Mouse (Mus musculus) midbrain, embryonic 10.5 days (tissue): ENCODE data around the gene Obscn. TPM values are rescaled to one million over a fixed set of nuclear protein-coding genes. Genes with fewer than 3 reads are reported as not detected.

ENCODE experiments used
- DNase-seq: peaks from one replicate; pipeline ENCODE4 v3.0.0-alpha.2; 2017; ENCODE audit warnings: low spot score
- H3K27ac ChIP-seq: fragments of 300-500 bp; sonication (generic); replicated peaks from 2 replicates; pipeline ENCODE4 v1.5.1; 2016; ENCODE audit warnings: mild to moderate bottlenecking
- H3K27me3 ChIP-seq: fragments of 300-500 bp; sonication (generic); 2 replicates; pipeline ENCODE4 v1.6.1; 2016; ENCODE audit warnings: low read depth, mild to moderate bottlenecking; ENCODE audit not compliant: poor library complexity, severe bottlenecking
- H3K36me3 ChIP-seq: fragments of 300-500 bp; sonication (generic); 2 replicates; pipeline ENCODE4 v1.6.1; 2016; ENCODE audit warnings: mild to moderate bottlenecking, moderate library complexity
- H3K4me1 ChIP-seq: fragments of 300-500 bp; sonication (generic); 2 replicates; pipeline ENCODE4 v1.6.1; 2016
- H3K4me3 ChIP-seq: fragments of 300-500 bp; sonication (generic); 2 replicates; pipeline ENCODE4 v1.5.1; 2016; ENCODE audit warnings: mild to moderate bottlenecking, moderate library complexity
- H3K9me3 ChIP-seq: fragments of 300-500 bp; sonication (generic); replicated peaks from 2 replicates; pipeline ENCODE4 v1.6.1; 2016; ENCODE audit warnings: mild to moderate bottlenecking
- WGBS: fragments of 180-500 bp; shearing (Covaris S2); methylation state at CpG from one replicate; pipeline ENCODE4 v1.1.7; 2016; 5-methylcytosine and 5-hydroxymethylcytosine counted together
- polyA plus RNA-seq: library from polyadenylated mRNA; unstranded; fragments of >200 nt; fragmentation: Nextera tagmentation; extraction: Ambion mirVana; gene quantifications from 2 replicates; pipeline ENCODE4 v1.2.1, GENCODE M21; 2016

The Obscn gene
- polyA plus RNA-seq, 1 experiment from 2014 or later: 0.01 TPM

DNA sequence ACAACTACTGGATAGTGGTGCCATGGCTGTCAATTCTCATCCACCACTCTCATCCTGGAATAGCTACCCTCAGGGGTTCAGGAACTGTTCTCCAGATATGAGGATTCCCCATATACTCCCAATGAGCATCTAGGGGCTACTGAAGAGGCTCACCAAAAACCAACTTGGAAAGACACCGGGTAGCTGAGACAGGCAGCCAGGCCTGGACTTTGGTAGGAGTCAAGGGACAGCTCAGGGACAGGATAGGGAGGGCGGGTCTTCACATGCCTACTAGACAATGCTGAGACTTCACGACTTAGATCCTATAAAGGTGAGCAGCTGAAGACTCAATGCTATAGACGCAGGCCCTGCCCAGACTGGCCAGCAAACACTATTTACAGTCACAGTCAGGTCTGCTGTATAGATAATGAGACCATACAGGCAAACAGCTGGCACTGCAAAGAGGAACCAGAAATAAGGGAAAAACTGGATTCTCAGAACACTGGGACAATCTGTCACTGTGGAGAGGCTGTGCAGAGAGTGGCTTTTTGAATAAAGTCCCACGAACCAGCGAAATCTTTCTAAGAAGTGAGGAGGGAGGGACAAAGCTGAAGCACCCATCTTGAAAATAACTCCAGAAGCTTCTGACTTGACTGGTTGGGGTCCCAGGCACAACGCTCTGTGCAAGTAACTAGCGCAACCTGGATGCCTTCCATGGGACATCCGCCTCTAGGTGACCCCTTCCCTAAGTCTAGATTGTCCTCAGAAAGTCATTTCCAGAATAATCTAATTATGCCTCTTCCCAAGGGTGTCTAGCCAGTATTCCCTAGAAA is 26.4 kb upstream of the Obscn start:
- Histone ChIP-seq H3K9me3 (no peaks in the 10 kb centered on the region), H3K36me3 (peaks cover 12% of the 10 kb centered on the region), H3K4me1 (peaks cover 21% of the 10 kb centered on the region), H3K27ac (peak overlapping the region; percentile 98), H3K4me3 (peak overlapping the region; percentile 86), H3K27me3 (no peaks in the 10 kb centered on the region)
- DNase-seq: no peak
- 54% methylated on average over 9 of the region's 9 CpGs for WGBS

GRCm38 (mm10) chr11:59161398-59161797 is 25.2 kb upstream of the Obscn start:
- Histone ChIP-seq H3K27me3 (no peaks in the 10 kb centered on the region), H3K36me3 (peaks cover 20% of the 10 kb centered on the region), H3K4me3 (no peak overlapping the region), H3K4me1 (peaks cover 21% of the 10 kb centered on the region), H3K27ac (no peak overlapping the region), H3K9me3 (no peaks in the 10 kb centered on the region)
- no peak for DNase-seq
- whole genome bisulfite sequencing: 84% methylated on average over 5 of the region's 5 CpGs

DNA sequence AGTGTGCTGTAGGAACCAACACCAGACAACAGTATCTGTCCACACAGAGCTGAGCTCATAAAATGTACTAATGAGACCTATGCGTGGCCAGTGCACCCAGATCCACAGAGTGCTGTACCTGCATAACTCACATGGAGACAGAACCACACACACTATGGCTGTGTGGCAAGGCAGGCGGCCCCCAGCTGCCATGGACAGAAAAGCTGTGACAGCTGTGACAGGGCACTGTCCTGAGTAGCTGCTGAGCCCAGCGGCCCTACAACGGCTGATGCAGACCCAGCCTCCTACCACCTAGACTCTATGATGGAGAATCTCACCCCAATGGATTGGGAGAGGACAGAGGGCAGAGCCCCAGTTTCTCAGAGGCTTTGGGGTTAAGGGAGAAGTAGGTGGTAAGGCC is 23.4 kb upstream of the Obscn start:
- H3K27me3 ChIP-seq: no peaks in the 10 kb centered on the region
- H3K9me3 ChIP-seq: no peaks in the 10 kb centered on the region
- 82% methylated on average over 4 of the region's 4 CpGs for WGBS
- no peak overlapping the region for H3K4me3 ChIP-seq
- H3K27ac ChIP-seq: no peak overlapping the region
- H3K4me1 ChIP-seq: peaks cover 21% of the 10 kb centered on the region
- peaks cover 31% of the 10 kb centered on the region for H3K36me3 ChIP-seq
- no peak for DNase-seq

DNA sequence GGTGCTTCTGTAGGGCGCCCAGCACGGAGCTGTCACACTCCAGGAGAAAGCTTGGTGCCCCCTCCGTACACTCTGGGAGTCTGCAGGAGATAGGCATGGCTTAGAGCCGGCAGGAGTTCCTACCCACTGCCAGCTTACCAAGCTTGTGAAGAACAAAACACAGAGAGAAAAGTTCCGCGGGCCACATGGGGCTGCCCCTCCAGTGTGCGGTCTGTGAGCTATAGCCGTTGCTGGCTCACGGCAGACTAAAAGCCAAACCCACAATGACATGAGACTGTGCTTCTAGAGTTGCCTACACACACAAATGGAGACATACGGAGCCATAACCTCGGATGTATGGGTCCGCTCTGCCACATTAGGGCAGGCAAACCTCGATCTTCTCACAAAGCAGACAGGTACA is 22.9 kb upstream of the Obscn start:
- Histone ChIP-seq H3K27ac (no peak overlapping the region), H3K9me3 (no peaks in the 10 kb centered on the region), H3K27me3 (no peaks in the 10 kb centered on the region), H3K36me3 (peaks cover 31% of the 10 kb centered on the region), H3K4me3 (no peak overlapping the region), H3K4me1 (peaks cover 16% of the 10 kb centered on the region)
- WGBS: 95% methylated on average over 13 of the region's 13 CpGs
- no peak for DNase-seq

DNA sequence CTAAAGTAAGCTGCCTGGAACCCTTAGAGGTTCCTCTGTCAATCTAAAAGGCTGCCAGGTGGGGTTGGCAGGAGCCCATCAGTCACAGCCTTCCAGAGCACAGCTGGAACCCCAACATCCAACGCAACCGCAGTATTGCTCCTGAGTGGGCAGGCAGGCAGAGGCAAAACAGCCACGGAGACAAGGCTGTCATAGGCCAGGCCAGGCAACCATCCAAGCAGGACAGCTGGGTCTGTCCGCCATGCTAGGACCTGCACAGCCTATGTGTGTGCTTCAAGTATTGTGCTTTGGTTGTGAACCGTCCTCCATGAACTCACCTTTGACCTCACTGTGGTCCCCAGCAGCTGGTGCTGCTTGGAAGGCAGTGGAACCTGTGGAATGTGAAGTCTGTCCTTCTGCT is 19.7 kb upstream of the Obscn start:
- H3K4me1 ChIP-seq: no peaks in the 10 kb centered on the region
- no peaks in the 10 kb centered on the region for H3K9me3 ChIP-seq
- DNase-seq: no peak
- WGBS: 91% methylated on average over 5 of the region's 5 CpGs
- peaks cover 31% of the 10 kb centered on the region for H3K36me3 ChIP-seq
- H3K27me3 ChIP-seq: no peaks in the 10 kb centered on the region
- H3K4me3 ChIP-seq: no peak overlapping the region
- H3K27ac ChIP-seq: no peak overlapping the region

DNA sequence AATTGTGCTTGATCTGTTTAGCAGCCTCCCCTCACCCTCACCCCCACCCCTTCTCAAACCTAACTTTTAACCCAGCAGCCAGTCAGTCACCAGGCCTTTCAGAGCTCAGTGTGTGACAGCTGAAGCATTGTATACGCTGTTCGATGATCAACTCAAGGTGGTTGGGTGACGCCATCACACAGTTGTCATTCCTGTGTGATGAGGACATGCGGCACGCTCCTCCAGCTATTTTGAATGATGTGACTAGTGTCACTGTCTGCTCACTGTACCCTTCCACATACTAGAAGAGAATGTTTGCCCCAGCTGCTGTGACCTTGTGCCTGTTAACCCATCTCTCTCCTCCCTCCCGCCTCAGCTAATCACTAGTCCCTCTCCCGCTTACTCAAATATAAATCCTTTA is 18.0 kb upstream of the Obscn start:
- H3K27ac ChIP-seq: no peak overlapping the region
- H3K4me1 ChIP-seq: no peaks in the 10 kb centered on the region
- H3K4me3 ChIP-seq: no peak overlapping the region
- WGBS: 91% methylated on average over 7 of the region's 7 CpGs
- H3K27me3 ChIP-seq: no peaks in the 10 kb centered on the region
- no peaks in the 10 kb centered on the region for H3K9me3 ChIP-seq
- peaks cover 31% of the 10 kb centered on the region for H3K36me3 ChIP-seq
- DNase-seq: no peak

- DNase-seq: no peak
- WGBS: 36% methylated on average over 3 of the region's 3 CpGs
- Histone ChIP-seq H3K4me3 (no peak overlapping the region), H3K4me1 (no peaks in the 10 kb centered on the region), H3K36me3 (peaks cover 13% of the 10 kb centered on the region), H3K27me3 (no peaks in the 10 kb centered on the region), H3K27ac (no peak overlapping the region), H3K9me3 (no peaks in the 10 kb centered on the region)
Measured at GRCm38 (mm10) chr11:59151729-59152128, 15.5 kb upstream of the Obscn start.

GRCm38 (mm10) chr11:59149302-59149701 is 13.1 kb upstream of the Obscn start:
- WGBS: 79% methylated on average over 3 of the region's 3 CpGs
- no peaks in the 10 kb centered on the region for H3K27me3 ChIP-seq

DNA sequence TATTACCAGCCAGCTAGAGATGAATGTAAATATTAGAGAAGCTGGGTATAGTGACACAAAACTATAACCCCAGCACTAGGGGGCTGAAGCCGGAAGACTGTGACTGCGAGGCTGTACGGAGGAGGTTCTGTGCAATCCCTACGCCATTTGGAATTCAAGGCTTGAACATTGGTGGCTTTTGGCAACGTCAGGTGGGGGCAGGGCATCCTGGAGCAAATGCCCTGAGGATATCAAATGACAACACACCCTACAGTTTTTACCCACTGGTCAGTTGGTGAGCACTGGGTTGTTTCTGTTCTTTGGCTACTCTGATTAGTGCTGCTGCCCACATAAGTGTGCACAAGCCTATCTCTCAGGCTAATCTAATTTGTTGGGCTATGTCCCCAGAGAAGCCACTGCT is 6.8 kb upstream of the Obscn start:
- Histone ChIP-seq H3K36me3 (no peaks in the 10 kb centered on the region), H3K9me3 (no peaks in the 10 kb centered on the region)
- DNase-seq: no peak

More at GRCm38 (mm10) chr11:59149302-59149701, 13.1 kb upstream of the Obscn start:
- Histone ChIP-seq H3K4me3 (no peak overlapping the region), H3K9me3 (no peaks in the 10 kb centered on the region), H3K27ac (no peak overlapping the region), H3K4me1 (no peaks in the 10 kb centered on the region), H3K36me3 (no peaks in the 10 kb centered on the region)
- DNase-seq: no peak

DNA sequence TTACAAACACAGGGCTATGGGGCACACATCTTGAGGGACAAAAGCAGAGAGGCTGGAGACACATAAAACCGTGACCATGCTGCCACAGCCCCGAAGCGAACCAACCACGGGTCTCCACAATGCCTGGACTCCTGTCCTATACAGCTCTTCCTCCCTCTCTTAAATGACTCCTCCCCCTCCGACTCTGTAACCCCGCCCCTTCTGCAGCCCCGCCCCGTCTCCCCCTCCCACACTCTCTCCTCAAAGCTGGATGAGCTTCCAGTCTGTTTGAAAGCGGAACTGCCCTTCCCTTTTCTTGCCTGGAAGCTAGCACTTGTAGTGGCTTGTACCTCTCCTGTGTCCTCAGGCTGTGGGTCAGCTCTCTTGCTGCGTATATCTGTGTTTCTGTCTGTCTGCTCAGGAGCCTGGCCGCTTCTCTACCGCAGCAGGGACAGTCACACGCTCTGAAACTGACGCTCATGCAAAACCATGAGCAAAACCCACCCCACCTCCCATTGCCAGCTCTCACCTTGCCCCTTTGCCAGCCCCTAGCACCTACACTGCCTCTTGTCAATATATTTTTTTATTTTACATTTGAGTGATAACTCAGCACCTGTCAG is 5.7 kb upstream of the Obscn start:
- 15% methylated on average over 14 of the region's 14 CpGs for WGBS
- DNase-seq: peak; percentile 61
- Histone ChIP-seq H3K4me3 (peak overlapping the region; percentile 38), H3K4me1 (peaks cover 7% of the 10 kb centered on the region), H3K27me3 (peaks cover 22% of the 10 kb centered on the region), H3K9me3 (no peaks in the 10 kb centered on the region), H3K27ac (no peak overlapping the region), H3K36me3 (no peaks in the 10 kb centered on the region)

More for the DNA sequence above, 6.8 kb upstream of the Obscn start:
- Histone ChIP-seq H3K4me3 (no peak overlapping the region), H3K27ac (no peak overlapping the region), H3K4me1 (peaks cover 7% of the 10 kb centered on the region), H3K27me3 (peaks cover 11% of the 10 kb centered on the region)
- 81% methylated on average over 5 of the region's 5 CpGs for WGBS

GRCm38 (mm10) chr11:59138537-59139486 is 2.6 kb upstream of the Obscn start:
- 72% methylated on average over 19 of the region's 19 CpGs for WGBS
- H3K27me3 ChIP-seq: peaks cover 53% of the 10 kb centered on the region
- no peak for DNase-seq

GRCm38 (mm10) chr11:59136994-59137706 is 948 bp upstream of the Obscn start:
- H3K36me3 ChIP-seq: no peaks in the 10 kb centered on the region
- DNase-seq: no peak
- H3K4me1 ChIP-seq: peaks cover 26% of the 10 kb centered on the region
- H3K27me3 ChIP-seq: peaks cover 70% of the 10 kb centered on the region
- H3K27ac ChIP-seq: no peak overlapping the region
- 56% methylated on average over 12 of the region's 12 CpGs for WGBS
- no peaks in the 10 kb centered on the region for H3K9me3 ChIP-seq
- H3K4me3 ChIP-seq: no peak overlapping the region

More at GRCm38 (mm10) chr11:59138537-59139486, 2.6 kb upstream of the Obscn start:
- no peaks in the 10 kb centered on the region for H3K9me3 ChIP-seq
- H3K36me3 ChIP-seq: no peaks in the 10 kb centered on the region
- H3K4me3 ChIP-seq: no peak overlapping the region
- H3K27ac ChIP-seq: no peak overlapping the region
- peaks cover 27% of the 10 kb centered on the region for H3K4me1 ChIP-seq
